Mouse (Mus musculus) forebrain, embryonic 16.5 days (tissue): Measurements from ENCODE around the gene Lce3b. TPM values are rescaled to one million over a fixed set of nuclear protein-coding genes. Genes with fewer than 3 reads are reported as not detected.

ENCODE experiments used
- ATAC-seq: fragments of 200-750 bp; cut with Nextera tagmentation; 2 replicates; pipeline ENCODE4 v1.8.0; 2017; ENCODE audit warnings: mild to moderate bottlenecking, moderate library complexity
- H3K27ac ChIP-seq: fragments of 300-500 bp; sonication (generic); 2 replicates; pipeline ENCODE4 v1.5.1; 2014; ENCODE audit warnings: low read length, control low read depth
- H3K27me3 ChIP-seq: fragments of 300-500 bp; sonication (generic); replicated peaks from 2 replicates; pipeline ENCODE4 v1.6.1; 2014; ENCODE audit warnings: low read length; ENCODE audit not compliant: control insufficient read depth, insufficient read depth
- H3K36me3 ChIP-seq: fragments of 300-500 bp; sonication (generic); 2 replicates; pipeline ENCODE4 v1.6.1; 2014; ENCODE audit not compliant: control insufficient read depth, insufficient read depth
- H3K4me1 ChIP-seq: fragments of 300-500 bp; sonication (generic); replicated peaks from 2 replicates; pipeline ENCODE4 v1.6.1; 2014; ENCODE audit warnings: low read length; ENCODE audit not compliant: control insufficient read depth, insufficient read depth
- H3K4me2 ChIP-seq: fragments of 300-500 bp; sonication (generic); 2 replicates; pipeline ENCODE4 v1.6.1; 2014; ENCODE audit warnings: mild to moderate bottlenecking, low read length, control low read depth
- H3K4me3 ChIP-seq: fragments of 300-500 bp; sonication (generic); replicated peaks from 2 replicates; pipeline ENCODE4 v1.5.1; 2014; ENCODE audit warnings: mild to moderate bottlenecking, low read length, control low read depth
- H3K9ac ChIP-seq: fragments of 300-500 bp; sonication (generic); replicated peaks from 2 replicates; pipeline ENCODE4 v1.6.1; 2014; ENCODE audit warnings: low read depth, low read length, control low read depth
- H3K9me3 ChIP-seq: fragments of 300-500 bp; sonication (generic); 2 replicates; pipeline ENCODE4 v1.6.1; 2016; ENCODE audit warnings: low read length; ENCODE audit not compliant: control insufficient read depth
- WGBS: fragments of 180-500 bp; shearing (Covaris S2); extraction: QIAGEN DNeasy Blood & Tissue Kit; methylation state at CpG from one replicate; pipeline ENCODE4 v1.1.7; 2014; 5-methylcytosine and 5-hydroxymethylcytosine counted together
- polyA plus RNA-seq: library from polyadenylated mRNA; unstranded; fragments of >200 nt; fragmentation: Nextera tagmentation; extraction: Ambion mirVana; gene quantifications from 2 replicates; pipeline ENCODE4 v1.2.1, GENCODE M21; 2015

The Lce3b gene
- not detected in 2 replicates for polyA plus RNA-seq

DNA sequence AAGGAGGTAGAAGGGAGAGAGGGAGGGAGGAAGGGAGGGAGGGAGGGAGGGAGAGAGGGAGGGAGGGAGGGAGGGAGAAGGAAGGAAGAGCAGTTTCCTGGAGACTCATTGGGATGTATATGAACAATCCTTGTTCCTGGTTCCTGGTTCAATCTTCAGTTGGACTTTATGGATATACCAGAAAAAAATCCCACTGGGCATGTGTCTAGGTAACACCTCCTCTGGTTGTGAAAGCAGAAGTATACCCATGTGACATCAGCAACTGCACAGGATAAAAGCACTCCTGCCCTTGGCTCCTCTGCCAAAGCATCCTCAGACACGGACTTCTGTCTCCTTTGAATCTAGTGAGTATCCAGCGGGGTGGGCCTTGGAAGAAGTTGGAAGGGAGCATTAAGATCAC lies at the start of gene Lce3b:
Lce3b (plus strand) TSS at position 301 of the 400 bp plus-strand sequence.
- Histone ChIP-seq H3K27ac (no peak within 1 kb of the TSS), H3K9ac (no peak within 1 kb of the TSS), H3K36me3 (no peaks in the 10 kb centered on the region), H3K4me2 (no peak within 1 kb of the TSS), H3K27me3 (no peaks in the 10 kb centered on the region), H3K9me3 (no peaks in the 10 kb centered on the region), H3K4me1 (no peaks in the 10 kb centered on the region), H3K4me3 (no peak within 1 kb of the TSS)
- no peak for ATAC-seq
- 64% methylated on average over 2 of the region's 2 CpGs for WGBS

GRCm38 (mm10) chr3:92894063-92894462 lies 38.7 kb upstream of the Lce3b start:
- no peak for ATAC-seq
- H3K4me1 ChIP-seq: no peaks in the 10 kb centered on the region
- WGBS: 55% methylated on average over 3 of the region's 3 CpGs

GRCm38 (mm10) chr3:92894489-92894888 lies 38.3 kb upstream of the Lce3b start:
- no peak overlapping the region for H3K4me3 ChIP-seq
- H3K9ac ChIP-seq: no peak overlapping the region
- no peaks in the 10 kb centered on the region for H3K4me1 ChIP-seq
- no peak for ATAC-seq
- WGBS: 59% methylated on average over 1 of the region's 1 CpGs
- H3K27ac ChIP-seq: no peak overlapping the region
- no peaks in the 10 kb centered on the region for H3K36me3 ChIP-seq
- H3K27me3 ChIP-seq: no peaks in the 10 kb centered on the region
- H3K4me2 ChIP-seq: no peak overlapping the region
- H3K9me3 ChIP-seq: no peaks in the 10 kb centered on the region

More at GRCm38 (mm10) chr3:92894063-92894462, 38.7 kb upstream of the Lce3b start:
- H3K9me3 ChIP-seq: no peaks in the 10 kb centered on the region
- no peak overlapping the region for H3K4me2 ChIP-seq
- no peak overlapping the region for H3K4me3 ChIP-seq
- H3K36me3 ChIP-seq: no peaks in the 10 kb centered on the region
- H3K27me3 ChIP-seq: no peaks in the 10 kb centered on the region
- H3K9ac ChIP-seq: no peak overlapping the region
- no peak overlapping the region for H3K27ac ChIP-seq

DNA sequence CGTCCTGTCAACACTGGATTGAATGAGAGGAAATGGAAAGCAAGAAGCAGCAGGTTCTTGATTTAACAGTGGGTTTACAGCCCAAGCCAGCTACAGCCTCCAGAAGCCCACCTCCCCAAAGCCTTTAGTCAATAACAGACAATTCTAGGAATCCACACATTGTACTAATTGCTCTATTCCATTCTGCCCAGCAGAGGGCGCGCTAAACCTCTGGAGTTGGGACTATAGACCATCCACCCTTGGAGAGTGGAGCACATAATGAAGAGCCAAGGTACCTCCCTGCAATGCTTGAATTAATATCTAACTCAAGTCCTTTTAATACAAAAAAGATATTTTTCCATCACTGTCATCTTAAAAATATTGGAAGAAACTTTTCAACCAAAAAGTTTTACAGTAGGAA lies 29.8 kb upstream of the Lce3b start:
- Histone ChIP-seq H3K27ac (no peak overlapping the region), H3K9ac (no peak overlapping the region), H3K4me2 (no peak overlapping the region), H3K4me3 (no peak overlapping the region), H3K36me3 (no peaks in the 10 kb centered on the region), H3K4me1 (no peaks in the 10 kb centered on the region), H3K27me3 (no peaks in the 10 kb centered on the region), H3K9me3 (no peaks in the 10 kb centered on the region)
- WGBS: 28% methylated on average over 3 of the region's 3 CpGs
- no peak for ATAC-seq

GRCm38 (mm10) chr3:92903640-92904039 lies 29.1 kb upstream of the Lce3b start:
- WGBS: 28% methylated on average over 4 of the region's 4 CpGs

DNA sequence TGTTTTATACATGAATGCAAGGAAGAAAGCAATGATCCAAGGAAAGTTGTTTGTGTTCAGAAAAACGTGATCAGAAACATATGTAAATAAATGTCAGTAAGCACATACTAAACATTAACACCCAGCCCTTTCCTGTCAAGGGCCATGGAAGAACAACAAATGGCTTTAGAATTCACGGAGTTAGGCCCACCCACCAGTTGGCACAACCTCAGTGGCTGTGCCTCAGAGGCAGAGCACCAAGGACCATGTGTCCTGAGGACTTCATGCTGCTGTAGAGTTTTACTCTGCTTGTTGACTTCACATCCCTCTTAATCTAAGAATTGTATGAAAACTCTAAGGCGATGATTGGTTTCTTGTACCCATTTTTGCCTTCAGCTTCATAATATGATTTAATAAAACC lies 27.6 kb upstream of the Lce3b start:
- Histone ChIP-seq H3K9me3 (no peaks in the 10 kb centered on the region), H3K27me3 (no peaks in the 10 kb centered on the region), H3K9ac (no peak overlapping the region), H3K4me2 (no peak overlapping the region), H3K27ac (no peak overlapping the region), H3K4me1 (no peaks in the 10 kb centered on the region), H3K4me3 (no peak overlapping the region), H3K36me3 (no peaks in the 10 kb centered on the region)
- ATAC-seq: no peak
- WGBS: 45% methylated on average over 3 of the region's 3 CpGs

More at GRCm38 (mm10) chr3:92903640-92904039, 29.1 kb upstream of the Lce3b start:
- H3K4me2 ChIP-seq: no peak overlapping the region
- H3K9me3 ChIP-seq: no peaks in the 10 kb centered on the region
- no peak overlapping the region for H3K9ac ChIP-seq
- no peaks in the 10 kb centered on the region for H3K27me3 ChIP-seq
- H3K4me1 ChIP-seq: no peaks in the 10 kb centered on the region
- no peak overlapping the region for H3K27ac ChIP-seq
- no peak for ATAC-seq
- H3K4me3 ChIP-seq: no peak overlapping the region
- no peaks in the 10 kb centered on the region for H3K36me3 ChIP-seq

DNA sequence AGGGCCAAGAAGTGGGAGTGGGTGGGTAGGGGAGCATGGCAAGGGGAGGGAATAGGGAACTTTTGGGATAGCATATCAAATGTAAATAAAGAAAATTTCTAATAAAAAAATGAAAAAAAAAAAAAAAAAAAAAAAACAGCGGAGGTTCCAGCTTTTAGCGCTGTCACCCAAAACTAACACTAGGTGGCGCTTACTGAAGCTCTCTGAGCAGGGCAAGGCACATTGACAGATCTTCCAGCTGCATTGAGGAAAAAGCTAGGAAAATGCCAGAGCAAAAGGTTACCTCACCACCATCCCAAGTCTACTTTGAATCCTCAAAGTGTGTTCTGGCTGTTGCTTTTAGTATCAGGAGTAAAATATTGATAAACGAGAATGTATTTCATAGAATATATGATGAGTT lies 25.2 kb upstream of the Lce3b start:
- Histone ChIP-seq H3K36me3 (no peaks in the 10 kb centered on the region), H3K27ac (no peak overlapping the region), H3K4me3 (no peak overlapping the region), H3K4me2 (no peak overlapping the region), H3K27me3 (no peaks in the 10 kb centered on the region), H3K4me1 (no peaks in the 10 kb centered on the region), H3K9ac (no peak overlapping the region), H3K9me3 (no peaks in the 10 kb centered on the region)
- 0 out of 2 replicates have a peak, but pooled peaks have one; percentile 62 for ATAC-seq
- 24% methylated on average over 4 of the region's 4 CpGs for WGBS

- no peaks in the 10 kb centered on the region for H3K4me1 ChIP-seq
These were observed 12.4 kb upstream of the Lce3b start for GRCm38 (mm10) chr3:92920364-92920763.

DNA sequence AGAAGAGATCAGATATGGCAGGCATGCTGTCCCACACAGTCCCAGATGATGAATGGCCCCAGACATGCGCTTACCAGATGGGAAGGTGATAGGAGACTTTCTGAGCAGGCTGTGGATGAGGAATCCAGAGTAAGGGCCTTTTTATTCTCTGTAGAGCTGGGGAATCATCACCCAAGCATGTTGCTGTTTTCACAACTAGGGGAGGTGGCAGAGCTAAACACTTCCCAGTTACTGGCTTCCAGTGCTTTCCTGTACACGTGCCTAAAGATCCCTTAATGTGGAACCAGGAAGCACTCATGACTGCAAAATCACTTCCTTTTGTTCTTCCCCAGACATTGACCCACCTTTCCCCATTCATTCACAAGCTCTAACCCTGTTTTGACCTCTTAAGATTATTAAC lies 6.6 kb upstream of the Lce3b start, which contains the start of gene Lce3a:
Lce3a (minus strand) TSS at position 101 of the 400 bp plus-strand sequence.
- H3K9ac ChIP-seq: no peak within 1 kb of the TSS
- H3K27me3 ChIP-seq: no peaks in the 10 kb centered on the region
- no peaks in the 10 kb centered on the region for H3K4me1 ChIP-seq
- no peaks in the 10 kb centered on the region for H3K36me3 ChIP-seq
- H3K9me3 ChIP-seq: no peaks in the 10 kb centered on the region
- H3K4me2 ChIP-seq: no peak within 1 kb of the TSS
- WGBS: 76% methylated on average over 2 of the region's 2 CpGs
- no peak within 1 kb of the TSS for H3K27ac ChIP-seq
- H3K4me3 ChIP-seq: no peak within 1 kb of the TSS
- no peak for ATAC-seq

More at GRCm38 (mm10) chr3:92920364-92920763, 12.4 kb upstream of the Lce3b start:
- no peaks in the 10 kb centered on the region for H3K9me3 ChIP-seq
- H3K27me3 ChIP-seq: no peaks in the 10 kb centered on the region
- H3K36me3 ChIP-seq: no peaks in the 10 kb centered on the region
- no peak overlapping the region for H3K9ac ChIP-seq
- no peak overlapping the region for H3K27ac ChIP-seq
- H3K4me3 ChIP-seq: no peak overlapping the region
- H3K4me2 ChIP-seq: no peak overlapping the region
- WGBS: 61% methylated on average over 4 of the region's 4 CpGs
- ATAC-seq: no peak

DNA sequence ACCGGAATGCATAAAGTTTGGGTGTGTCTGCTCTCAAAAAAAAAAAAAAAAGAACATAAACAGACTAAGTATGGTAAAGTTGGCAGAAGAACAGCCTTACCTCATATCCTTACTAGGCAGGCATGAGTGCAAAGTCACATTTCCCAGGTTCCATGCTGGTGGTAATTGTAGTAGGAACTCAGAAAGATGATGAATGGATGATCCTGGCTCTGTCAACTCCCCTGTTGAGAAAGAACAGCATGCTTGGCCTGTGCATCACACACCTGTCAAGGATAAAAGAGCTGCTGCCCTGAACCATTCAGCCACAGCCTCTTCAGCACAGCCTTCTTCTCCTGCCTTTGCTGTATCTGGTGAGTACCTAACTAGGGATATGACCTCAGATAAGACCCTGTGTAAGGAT lies 11.4 kb downstream of the Lce3b start, which contains the start of gene Lce3c:
Lce3c (plus strand) TSS at position 301 of the 400 bp plus-strand sequence.
- 83% methylated on average over 1 of the region's 1 CpGs for WGBS
- H3K27me3 ChIP-seq: no peaks in the 10 kb centered on the region
- H3K4me2 ChIP-seq: no peak within 1 kb of the TSS
- no peak within 1 kb of the TSS for H3K27ac ChIP-seq
- no peak within 1 kb of the TSS for H3K4me3 ChIP-seq
- H3K9me3 ChIP-seq: no peaks in the 10 kb centered on the region
- no peak within 1 kb of the TSS for H3K9ac ChIP-seq
- H3K36me3 ChIP-seq: no peaks in the 10 kb centered on the region
- ATAC-seq: no peak
- H3K4me1 ChIP-seq: no peaks in the 10 kb centered on the region
